Mouse (Mus musculus) midbrain, embryonic 14.5 days (tissue): ENCODE data around the gene 1520401A03Rik. TPM values are rescaled to one million over a fixed set of nuclear protein-coding genes. Genes with fewer than 3 reads are reported as not detected.

ENCODE experiments used
- ATAC-seq: fragments of 200-750 bp; cut with Nextera tagmentation; 2 replicates; pipeline ENCODE4 v1.8.0; 2017; ENCODE audit warnings: moderate number of reproducible peaks, moderate library complexity; ENCODE audit not compliant: low FRiP score, low TSS enrichment
- DNase-seq: peaks from one replicate; pipeline ENCODE4 v3.0.0-alpha.2; 2015
- H3K27ac ChIP-seq: fragments of 300-500 bp; sonication (generic); replicated peaks from 2 replicates; pipeline ENCODE4 v1.5.1; 2014; ENCODE audit warnings: mild to moderate bottlenecking, low read depth, low read length, moderate library complexity
- H3K27me3 ChIP-seq: fragments of 300-500 bp; sonication (generic); 2 replicates; pipeline ENCODE4 v1.6.1; 2014; ENCODE audit warnings: low read length, control low read depth, mixed read lengths; ENCODE audit not compliant: control insufficient read depth, insufficient read depth
- H3K36me3 ChIP-seq: fragments of 300-500 bp; sonication (generic); 2 replicates; pipeline ENCODE4 v1.6.1; 2014; ENCODE audit warnings: low read length, control low read depth; ENCODE audit not compliant: control insufficient read depth, insufficient read depth
- H3K4me1 ChIP-seq: fragments of 300-500 bp; sonication (generic); 2 replicates; pipeline ENCODE4 v1.6.1; 2014; ENCODE audit warnings: mild to moderate bottlenecking, antibody characterized with exemption, low read length, control low read depth; ENCODE audit not compliant: control insufficient read depth, insufficient read depth
- H3K4me2 ChIP-seq: fragments of 300-500 bp; sonication (generic); 2 replicates; pipeline ENCODE4 v1.6.1; 2014; ENCODE audit warnings: mild to moderate bottlenecking, low read length, moderate library complexity
- H3K4me3 ChIP-seq: fragments of 300-500 bp; sonication (generic); replicated peaks from 2 replicates; pipeline ENCODE4 v1.5.1; 2014; ENCODE audit warnings: low read depth, low read length
- H3K9ac ChIP-seq: fragments of 300-500 bp; sonication (generic); replicated peaks from 2 replicates; pipeline ENCODE4 v1.6.1; 2014; ENCODE audit warnings: mild to moderate bottlenecking, low read length, moderate library complexity
- H3K9me3 ChIP-seq: fragments of 300-500 bp; sonication (generic); 2 replicates; pipeline ENCODE4 v1.6.1; 2016; ENCODE audit warnings: low read length, control low read depth, mixed read lengths; ENCODE audit not compliant: control insufficient read depth
- WGBS: fragments of 180-500 bp; shearing (Covaris S2); extraction: QIAGEN DNeasy Blood & Tissue Kit; methylation state at CpG from one replicate; pipeline ENCODE4 v1.1.7; 2014; 5-methylcytosine and 5-hydroxymethylcytosine counted together
- polyA plus RNA-seq: library from polyadenylated mRNA; unstranded; fragments of >200 nt; fragmentation: Nextera tagmentation; extraction: Ambion mirVana; gene quantifications from 2 replicates; pipeline ENCODE4 v1.2.1, GENCODE M21; 2014

Gene 1520401A03Rik
- polyA plus RNA-seq, 1 experiment from 2014 or later = not detected

GRCm38 (mm10) chr17:23740136-23740584 is 17.6 kb upstream of the 1520401A03Rik start:
- Histone ChIP-seq H3K36me3 (peaks cover 24% of the 10 kb centered on the region), H3K27ac (peak overlapping the region; percentile 87), H3K9ac (peak overlapping the region; percentile 76), H3K27me3 (peaks cover 40% of the 10 kb centered on the region), H3K4me2 (peak overlapping the region; percentile 78), H3K9me3 (no peaks in the 10 kb centered on the region), H3K4me3 (peak overlapping the region; percentile 77), H3K4me1 (peaks cover 27% of the 10 kb centered on the region)
- WGBS = under 1% methylated on average over 45 of the region's 46 CpGs
- DNase-seq (peak; percentile 95), ATAC-seq (peak; percentile 85)

GRCm38 (mm10) chr17:23739202-23740135 is 16.9 kb upstream of the 1520401A03Rik start:
- peak overlapping the region; percentile 76 for H3K9ac ChIP-seq
- H3K9me3 ChIP-seq = no peaks in the 10 kb centered on the region
- DNase-seq (peak; percentile 72), ATAC-seq (peak; percentile 46)
- H3K4me1 ChIP-seq = peaks cover 23% of the 10 kb centered on the region
- H3K27me3 ChIP-seq = peaks cover 33% of the 10 kb centered on the region
- peaks cover 28% of the 10 kb centered on the region for H3K36me3 ChIP-seq
- peak overlapping the region; percentile 77 for H3K4me3 ChIP-seq
- WGBS = under 1% methylated on average over 48 of the region's 48 CpGs
- peak overlapping the region; percentile 78 for H3K4me2 ChIP-seq
- peak overlapping the region; percentile 87 for H3K27ac ChIP-seq

GRCm38 (mm10) chr17:23738836-23739201 is 16.2 kb upstream of the 1520401A03Rik start:
- Histone ChIP-seq H3K4me3 (peak overlapping the region; percentile 77), H3K27ac (peak overlapping the region; percentile 87; the same call in 1 of the 2 replicates), H3K4me2 (peak overlapping the region; percentile 78), H3K9ac (peak overlapping the region; percentile 76), H3K27me3 (peaks cover 27% of the 10 kb centered on the region), H3K9me3 (no peaks in the 10 kb centered on the region), H3K36me3 (peaks cover 28% of the 10 kb centered on the region), H3K4me1 (peaks cover 23% of the 10 kb centered on the region)
- ATAC-seq = no peak
- no peak for DNase-seq
- 23% methylated on average over 2 of the region's 2 CpGs for WGBS

- peaks cover 23% of the 10 kb centered on the region for H3K4me1 ChIP-seq
- ATAC-seq (no peak), DNase-seq (no peak)
- peak overlapping the region; percentile 78 for H3K4me2 ChIP-seq
- H3K9ac ChIP-seq = no peak overlapping the region
- no peak overlapping the region for H3K27ac ChIP-seq
- H3K4me3 ChIP-seq = no peak overlapping the region; the same call in 1 of the 2 replicates
- peaks cover 28% of the 10 kb centered on the region for H3K36me3 ChIP-seq
- WGBS = 65% methylated on average over 15 of the region's 15 CpGs
- no peaks in the 10 kb centered on the region for H3K9me3 ChIP-seq
- H3K27me3 ChIP-seq = peaks cover 17% of the 10 kb centered on the region
These were observed 15.2 kb upstream of the 1520401A03Rik start for GRCm38 (mm10) chr17:23737493-23738445.

GRCm38 (mm10) chr17:23734341-23734740 is 11.8 kb upstream of the 1520401A03Rik start:
- no peak for ATAC-seq
- no peak overlapping the region for H3K4me3 ChIP-seq

GRCm38 (mm10) chr17:23730441-23730840 is 7.9 kb upstream of the 1520401A03Rik start:
- ATAC-seq (no peak), DNase-seq (no peak)
- Histone ChIP-seq H3K36me3 (peaks cover 6% of the 10 kb centered on the region; the same call in 1 of the 2 replicates), H3K27ac (no peak overlapping the region), H3K9me3 (no peaks in the 10 kb centered on the region), H3K27me3 (no peaks in the 10 kb centered on the region), H3K4me2 (no peak overlapping the region), H3K4me3 (no peak overlapping the region), H3K4me1 (peaks cover 8% of the 10 kb centered on the region; the same call in 1 of the 2 replicates), H3K9ac (no peak overlapping the region)
- WGBS = 89% methylated on average over 1 of the region's 1 CpGs

More at GRCm38 (mm10) chr17:23734341-23734740, 11.8 kb upstream of the 1520401A03Rik start:
- H3K4me1 ChIP-seq = peaks cover 14% of the 10 kb centered on the region
- no peaks in the 10 kb centered on the region for H3K27me3 ChIP-seq
- no peaks in the 10 kb centered on the region for H3K9me3 ChIP-seq
- WGBS = 82% methylated on average over 1 of the region's 1 CpGs
- H3K27ac ChIP-seq = no peak overlapping the region
- no peak for DNase-seq
- H3K9ac ChIP-seq = no peak overlapping the region
- H3K36me3 ChIP-seq = peaks cover 28% of the 10 kb centered on the region
- no peak overlapping the region for H3K4me2 ChIP-seq

- peak overlapping the region; percentile 63 for H3K9ac ChIP-seq
- ATAC-seq (peak; percentile 80), DNase-seq (peak; percentile 78)
- no peaks in the 10 kb centered on the region for H3K36me3 ChIP-seq
- H3K4me1 ChIP-seq = peaks cover 9% of the 10 kb centered on the region; the same call in 1 of the 2 replicates
- no peaks in the 10 kb centered on the region for H3K9me3 ChIP-seq
- no peaks in the 10 kb centered on the region for H3K27me3 ChIP-seq
- H3K4me2 ChIP-seq = peak overlapping the region; percentile 91
- H3K27ac ChIP-seq = peak overlapping the region; percentile 55
- WGBS = 1% methylated on average over 19 of the region's 20 CpGs
- H3K4me3 ChIP-seq = peak overlapping the region; percentile 78
These were observed 4.2 kb upstream of the 1520401A03Rik start for GRCm38 (mm10) chr17:23726758-23727142.
